Mouse (Mus musculus): Measurements from ENCODE around the gene Acvr1. TPM values are rescaled to one million over a fixed set of nuclear protein-coding genes. Genes with fewer than 3 reads are reported as not detected.

The Acvr1 gene
- total and polyA plus RNA-seq, 3 experiments: 0.11 TPM; not detected in 2

DNA sequence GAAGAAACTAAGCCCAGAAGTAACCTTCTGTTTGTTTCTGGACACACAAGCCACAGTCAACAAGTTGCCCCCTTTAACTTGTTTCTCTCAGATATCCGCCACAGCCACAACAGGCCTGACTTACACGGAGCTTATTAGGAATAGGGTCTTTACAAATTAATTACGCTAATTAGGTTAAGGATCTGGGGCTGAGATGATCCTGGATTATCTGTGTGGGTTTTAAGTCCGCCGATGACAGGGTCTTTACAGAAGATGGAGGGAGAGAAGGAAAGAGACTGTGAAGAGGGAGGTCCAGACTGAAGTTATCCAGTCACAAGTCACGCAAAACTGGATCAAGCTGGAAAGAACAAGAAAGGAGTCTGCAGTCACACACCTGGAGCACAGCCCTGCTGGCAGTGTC is 28.8 kb downstream of the Acvr1 start:
- DNase-seq (ENCODE audit: low spot score) (no peak), ATAC-seq (ENCODE audit: extremely low read depth, insufficient number of reproducible peaks, low FRiP score, poor library complexity, severe bottlenecking) (no peak)
- Histone ChIP-seq H3K36me3 (replicated peaks) (no peaks in the 10 kb centered on the region), H3K4me1 (ENCODE audit: insufficient read depth, low read depth, low read length) (no peaks in the 10 kb centered on the region), H3K4me3 (ENCODE audit: low read depth, low read length) (no peak overlapping the region), H3K27me3 (ENCODE audit: insufficient read depth, low read length) (no peaks in the 10 kb centered on the region), H3K9me3 (replicated peaks) (peaks cover 51% of the 10 kb centered on the region)
- TF ChIP-seq CTCF (IDR thresholded peaks at IDR 0.05; ENCODE audit: low read depth, low read length) (no peak), POLR2AphosphoS5 (IDR thresholded peaks at IDR 0.05; ENCODE audit: insufficient replicate concordance, low read depth, low read length) (no peak), GATA2 (IDR thresholded peaks at IDR 0.05; ENCODE audit: borderline replicate concordance, low read depth, low read length) (no peak), TAL1 (conservative IDR thresholded peaks at IDR 0.05; ENCODE audit: low read depth, low read length) (no peak), GATA1 (IDR thresholded peaks at IDR 0.05; ENCODE audit: borderline replicate concordance, low read length) (no peak)

DNA sequence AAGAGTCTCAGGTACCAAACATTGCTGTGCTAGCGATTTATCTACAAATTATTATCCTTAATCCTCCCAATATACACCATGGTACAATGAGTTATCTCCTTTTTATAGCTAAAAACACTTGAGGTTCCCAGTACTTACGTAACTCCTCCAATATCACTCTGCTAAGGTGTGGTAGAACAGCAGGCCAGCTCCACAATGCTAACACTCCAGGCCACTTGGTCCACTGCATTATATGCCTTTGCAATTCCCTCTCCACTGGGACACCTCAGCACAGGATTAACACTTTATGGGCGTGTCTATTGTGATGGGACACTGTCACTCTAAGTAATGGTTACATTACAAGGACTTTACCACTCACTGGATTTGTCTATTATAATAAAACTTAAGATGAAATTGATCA is 30.2 kb downstream of the Acvr1 start:
- H3K4me3 ChIP-seq (ENCODE audit: low read depth, low read length): no peak overlapping the region
- no peaks in the 10 kb centered on the region for H3K4me1 ChIP-seq (ENCODE audit: insufficient read depth, low read depth, low read length)
- H3K27me3 ChIP-seq (ENCODE audit: insufficient read depth, low read length): no peaks in the 10 kb centered on the region
- no peaks in the 10 kb centered on the region for H3K36me3 ChIP-seq (replicated peaks)
- TF ChIP-seq GATA1 (IDR thresholded peaks at IDR 0.05; ENCODE audit: borderline replicate concordance, low read length) (no peak), POLR2AphosphoS5 (IDR thresholded peaks at IDR 0.05; ENCODE audit: insufficient replicate concordance, low read depth, low read length) (no peak), CTCF (IDR thresholded peaks at IDR 0.05; ENCODE audit: low read depth, low read length) (no peak), TAL1 (conservative IDR thresholded peaks at IDR 0.05; ENCODE audit: low read depth, low read length) (no peak), GATA2 (IDR thresholded peaks at IDR 0.05; ENCODE audit: borderline replicate concordance, low read depth, low read length) (no peak)
- DNase-seq (ENCODE audit: low spot score) (no peak), ATAC-seq (ENCODE audit: extremely low read depth, insufficient number of reproducible peaks, low FRiP score, poor library complexity, severe bottlenecking) (no peak)
- H3K9me3 ChIP-seq (replicated peaks): peaks cover 52% of the 10 kb centered on the region

DNA sequence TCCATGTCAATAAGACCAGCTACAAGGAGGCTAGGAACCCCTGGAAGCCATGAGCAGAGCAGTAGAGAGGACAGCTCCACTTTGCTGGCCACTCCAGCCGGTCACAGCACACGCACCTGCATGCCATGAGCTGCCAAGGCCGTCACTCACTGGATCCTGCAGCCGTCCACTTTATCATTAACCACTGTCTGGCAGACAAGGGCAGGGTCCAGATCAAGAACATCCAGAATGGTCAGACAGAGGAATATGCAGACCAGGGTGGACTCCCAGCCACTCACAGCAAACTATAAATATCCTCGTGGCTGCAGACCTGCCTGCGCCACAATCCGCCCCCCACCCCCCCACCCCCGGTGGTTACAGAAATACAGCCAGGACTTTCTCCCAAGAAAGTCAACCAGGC is 31.7 kb downstream of the Acvr1 start:
- H3K9me3 ChIP-seq (replicated peaks): peaks cover 62% of the 10 kb centered on the region
- no peaks in the 10 kb centered on the region for H3K36me3 ChIP-seq (replicated peaks)
- TF ChIP-seq GATA1 (IDR thresholded peaks at IDR 0.05; ENCODE audit: borderline replicate concordance, low read length) (no peak), TAL1 (conservative IDR thresholded peaks at IDR 0.05; ENCODE audit: low read depth, low read length) (no peak), CTCF (IDR thresholded peaks at IDR 0.05; ENCODE audit: low read depth, low read length) (no peak), GATA2 (IDR thresholded peaks at IDR 0.05; ENCODE audit: borderline replicate concordance, low read depth, low read length) (no peak), POLR2AphosphoS5 (IDR thresholded peaks at IDR 0.05; ENCODE audit: insufficient replicate concordance, low read depth, low read length) (no peak)
- no peak for ATAC-seq (ENCODE audit: extremely low read depth, insufficient number of reproducible peaks, low FRiP score, poor library complexity, severe bottlenecking)
- H3K4me1 ChIP-seq (ENCODE audit: insufficient read depth, low read depth, low read length): no peaks in the 10 kb centered on the region
- no peak for DNase-seq (ENCODE audit: low spot score)
- no peaks in the 10 kb centered on the region for H3K27me3 ChIP-seq (ENCODE audit: insufficient read depth, low read length)
- no peak overlapping the region for H3K4me3 ChIP-seq (ENCODE audit: low read depth, low read length)

DNA sequence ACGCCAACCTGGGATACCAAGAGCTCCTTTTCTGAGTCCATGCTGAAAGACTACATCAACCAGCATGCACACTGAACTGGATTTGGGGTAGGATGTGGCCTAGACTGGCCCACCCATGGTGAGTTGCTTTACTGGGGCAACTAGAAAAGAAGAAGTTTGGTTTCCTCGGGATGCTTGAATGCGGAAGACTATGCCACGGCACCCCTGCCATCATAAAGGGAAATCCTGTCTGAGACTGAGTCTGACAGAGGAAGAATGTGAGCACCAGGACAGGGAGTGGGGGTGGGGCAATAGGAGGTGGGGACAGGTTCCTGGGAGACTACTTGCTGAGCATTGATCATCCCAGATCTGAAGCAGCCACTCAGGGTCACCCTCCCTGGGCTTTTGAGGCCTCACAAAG is 32.6 kb downstream of the Acvr1 start:
- no peak for TF ChIP-seq GATA2 (IDR thresholded peaks at IDR 0.05; ENCODE audit: borderline replicate concordance, low read depth, low read length)
- TF ChIP-seq POLR2AphosphoS5 (IDR thresholded peaks at IDR 0.05; ENCODE audit: insufficient replicate concordance, low read depth, low read length): no peak
- TF ChIP-seq GATA1 (IDR thresholded peaks at IDR 0.05; ENCODE audit: borderline replicate concordance, low read length): no peak
- no peak for TF ChIP-seq TAL1 (conservative IDR thresholded peaks at IDR 0.05; ENCODE audit: low read depth, low read length)
- no peak for TF ChIP-seq CTCF (IDR thresholded peaks at IDR 0.05; ENCODE audit: low read depth, low read length)
- ATAC-seq (ENCODE audit: extremely low read depth, insufficient number of reproducible peaks, low FRiP score, poor library complexity, severe bottlenecking): no peak
- no peaks in the 10 kb centered on the region for H3K4me1 ChIP-seq (ENCODE audit: insufficient read depth, low read depth, low read length)

DNA sequence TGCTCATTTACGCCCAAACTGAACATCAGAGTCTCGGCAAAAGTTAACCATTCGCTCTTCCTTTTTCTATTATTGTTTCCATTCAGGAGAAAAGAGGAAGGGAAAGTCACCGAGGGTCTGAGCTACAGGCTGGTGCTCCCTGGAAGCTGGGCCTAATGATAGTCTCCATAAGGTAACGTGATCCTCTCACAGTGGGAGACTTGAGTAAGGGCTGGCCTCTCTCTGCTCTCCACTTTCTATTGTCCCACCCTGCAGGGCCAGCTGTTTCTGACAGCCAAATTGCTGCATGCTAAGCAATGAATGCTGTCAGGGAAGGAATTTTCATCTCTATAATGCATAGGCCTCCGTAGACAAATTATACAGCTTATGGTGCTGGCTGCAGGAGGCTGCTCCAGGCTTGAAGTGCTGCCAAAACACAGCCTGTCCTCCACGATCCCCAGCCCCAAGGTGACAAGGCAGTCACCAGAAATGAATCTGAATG is 33.4 kb downstream of the Acvr1 start:
- Histone ChIP-seq H3K27me3 (ENCODE audit: insufficient read depth, low read length) (no peaks in the 10 kb centered on the region), H3K4me1 (ENCODE audit: insufficient read depth, low read depth, low read length) (no peaks in the 10 kb centered on the region), H3K4me3 (ENCODE audit: low read depth, low read length) (no peak overlapping the region), H3K9me3 (replicated peaks) (peaks cover 62% of the 10 kb centered on the region), H3K36me3 (replicated peaks) (no peaks in the 10 kb centered on the region)
- no peak for DNase-seq (ENCODE audit: low spot score)
- TF ChIP-seq TAL1 (conservative IDR thresholded peaks at IDR 0.05; ENCODE audit: low read depth, low read length): no peak
- TF ChIP-seq CTCF (IDR thresholded peaks at IDR 0.05; ENCODE audit: low read depth, low read length): no peak
- TF ChIP-seq POLR2AphosphoS5 (IDR thresholded peaks at IDR 0.05; ENCODE audit: insufficient replicate concordance, low read depth, low read length): no peak
- no peak for TF ChIP-seq GATA2 (IDR thresholded peaks at IDR 0.05; ENCODE audit: borderline replicate concordance, low read depth, low read length)
- no peak for TF ChIP-seq GATA1 (IDR thresholded peaks at IDR 0.05; ENCODE audit: borderline replicate concordance, low read length)
- ATAC-seq (ENCODE audit: extremely low read depth, insufficient number of reproducible peaks, low FRiP score, poor library complexity, severe bottlenecking): no peak

More for the DNA sequence above, 32.6 kb downstream of the Acvr1 start:
- Histone ChIP-seq H3K4me3 (ENCODE audit: low read depth, low read length) (no peak overlapping the region), H3K36me3 (replicated peaks) (no peaks in the 10 kb centered on the region), H3K9me3 (replicated peaks) (peaks cover 62% of the 10 kb centered on the region), H3K27me3 (ENCODE audit: insufficient read depth, low read length) (no peaks in the 10 kb centered on the region)
- DNase-seq (ENCODE audit: low spot score): no peak

DNA sequence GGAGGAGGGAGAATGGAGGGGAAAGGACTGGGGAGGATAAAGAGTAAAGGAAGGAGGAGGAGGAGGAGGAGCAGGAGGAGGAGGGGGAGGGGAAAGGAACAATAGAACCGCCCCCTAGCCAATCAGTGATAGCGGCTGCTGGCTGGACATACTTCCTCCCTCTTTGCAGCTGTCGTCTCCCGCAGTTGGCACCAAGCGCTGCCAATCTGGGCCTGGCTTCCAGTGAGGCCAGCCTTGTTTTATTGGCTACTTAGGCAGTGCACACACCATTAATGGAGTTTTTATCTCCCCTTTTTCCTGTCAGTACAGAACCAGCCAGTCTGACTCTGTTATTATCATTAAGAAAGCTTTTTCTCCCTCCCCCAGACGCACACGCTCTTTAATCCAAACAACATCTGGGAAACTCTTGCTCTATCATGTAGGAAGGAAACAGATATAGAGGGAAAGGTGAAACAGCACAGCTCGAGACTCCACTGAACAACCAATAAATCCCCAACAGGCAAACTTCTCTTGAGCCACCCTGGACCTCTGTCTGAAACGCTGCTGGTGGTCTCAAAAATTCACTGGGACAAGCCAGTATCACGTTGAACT is 34.6 kb downstream of the Acvr1 start:
- Histone ChIP-seq H3K4me1 (ENCODE audit: insufficient read depth, low read depth, low read length) (no peaks in the 10 kb centered on the region), H3K36me3 (replicated peaks) (no peaks in the 10 kb centered on the region), H3K4me3 (ENCODE audit: low read depth, low read length) (no peak overlapping the region), H3K27me3 (ENCODE audit: insufficient read depth, low read length) (no peaks in the 10 kb centered on the region), H3K9me3 (replicated peaks) (peaks cover 61% of the 10 kb centered on the region)
- ATAC-seq (ENCODE audit: extremely low read depth, insufficient number of reproducible peaks, low FRiP score, poor library complexity, severe bottlenecking) (no peak), DNase-seq (ENCODE audit: low spot score) (no peak)
- TF ChIP-seq CTCF (IDR thresholded peaks at IDR 0.05; ENCODE audit: low read depth, low read length): no peak
- no peak for TF ChIP-seq GATA1 (IDR thresholded peaks at IDR 0.05; ENCODE audit: borderline replicate concordance, low read length)
- TF ChIP-seq GATA2 (IDR thresholded peaks at IDR 0.05; ENCODE audit: borderline replicate concordance, low read depth, low read length): no peak
- TF ChIP-seq POLR2AphosphoS5 (IDR thresholded peaks at IDR 0.05; ENCODE audit: insufficient replicate concordance, low read depth, low read length): no peak
- no peak for TF ChIP-seq TAL1 (conservative IDR thresholded peaks at IDR 0.05; ENCODE audit: low read depth, low read length)

Data from G1E (cell line).